In genomic region chr19:47909387-47910116, GRCm38 (mm10) we compare ENCODE assay signal across 8 mouse cellular contexts. TPM values are rescaled to one million over a fixed set of nuclear protein-coding genes. Genes with fewer than 3 reads are reported as not detected.
A peak's percentile ranks its signal among the peaks of the same experiment; 100 is the strongest.
DNase-seq lines count a peak whose midpoint lies in the region; ATAC-seq and TF ChIP-seq lines count a peak whose summit lies in the region.

No protein-coding gene starts in this region.

- peak; percentile 85 for ATAC-seq in hindbrain, embryonic 16.5 days
- peak; percentile 59 for ATAC-seq in lung, embryonic 14.5 days (ENCODE audit: insufficient read depth)

- no peaks in the 10 kb centered on the region for H3K9me3 ChIP-seq in hindbrain, embryonic 16.5 days (ENCODE audit: control insufficient read depth, low read length)
- H3K9me3 ChIP-seq in lung, embryonic 14.5 days (ENCODE audit: low read depth, low read length) = no peaks in the 10 kb centered on the region

- peak; percentile 51 to 60 for DNase-seq in lung, adult 18-20 months
- no peak for DNase-seq in lung, postnatal 25 days (ENCODE audit: low spot score)
- peak; percentile 78 for DNase-seq in embryo, embryonic 9.5 days (ENCODE audit: extremely low spot score)
- DNase-seq in lung, embryonic 14.5 days = peak; percentile 71
- DNase-seq in retina, postnatal 1 day = peak; percentile 86
- DNase-seq in left cerebral cortex, adult 2 months (ENCODE audit: extremely low spot score in 1 of 2, low spot score in 2 of 2) = no peak
- DNase-seq in gastrocnemius, adult 8-10 months (ENCODE audit: low spot score in 2 of 2) = no peak

- H3K9ac ChIP-seq in hindbrain, embryonic 16.5 days (ENCODE audit: low read depth, low read length) = peak overlapping the region; percentile 61
- H3K9ac ChIP-seq in lung, embryonic 14.5 days = peak overlapping the region; percentile 40

- intact Hi-C loops in left cerebral cortex, adult 2 months (cut with DNase I) = no loop called here

- peaks cover 11% of the 10 kb centered on the region for H3K4me1 ChIP-seq in hindbrain, embryonic 16.5 days (ENCODE audit: control insufficient read depth, insufficient read depth, low read depth, low read length)
- peaks cover 12% of the 10 kb centered on the region; the same call in 1 of the 2 replicates for H3K4me1 ChIP-seq in lung, embryonic 14.5 days (ENCODE audit: insufficient read depth)

- no peaks in the 10 kb centered on the region for H3K36me3 ChIP-seq in hindbrain, embryonic 16.5 days (ENCODE audit: control insufficient read depth, insufficient read depth, low read length)
- H3K36me3 ChIP-seq in lung, embryonic 14.5 days (ENCODE audit: insufficient read depth) = peaks cover 3% of the 10 kb centered on the region; the same call in 1 of the 2 replicates

- peak overlapping the region; percentile 76 for H3K27ac ChIP-seq in hindbrain, embryonic 16.5 days (ENCODE audit: low read depth, low read length)
- peak overlapping the region; percentile 67 for H3K27ac ChIP-seq in lung, embryonic 14.5 days (ENCODE audit: low read depth)
- H3K27ac ChIP-seq in left cerebral cortex, adult 2 months = no peak overlapping the region

- 1% methylated on average over 9 of the region's 10 CpGs for WGBS in hindbrain, embryonic 16.5 days
- WGBS in lung, embryonic 14.5 days = 4% methylated on average over 10 of the region's 10 CpGs

- H3K4me2 ChIP-seq in hindbrain, embryonic 16.5 days (ENCODE audit: low read length) = peak overlapping the region; percentile 55
- peak overlapping the region; percentile 57 for H3K4me2 ChIP-seq in lung, embryonic 14.5 days

- peak overlapping the region; percentile 31 for H3K4me3 ChIP-seq in hindbrain, embryonic 16.5 days (ENCODE audit: low read length)
- H3K4me3 ChIP-seq in lung, embryonic 14.5 days (ENCODE audit: low read depth, low read length) = peak overlapping the region; percentile 23
- H3K4me3 ChIP-seq in left cerebral cortex, adult 2 months = no peak overlapping the region

- no peaks in the 10 kb centered on the region for H3K27me3 ChIP-seq in hindbrain, embryonic 16.5 days (replicated peaks; ENCODE audit: control insufficient read depth, insufficient read depth, low read length)
- H3K27me3 ChIP-seq in lung, embryonic 14.5 days (ENCODE audit: insufficient read depth, low read length) = no peaks in the 10 kb centered on the region

- TF ChIP-seq CTCF in lung, embryonic 14.5 days (IDR thresholded peaks at IDR 0.05; ENCODE audit: low read depth) = 0 out of 2 replicates have a peak, but pooled peaks have one; percentile 10
- TF ChIP-seq CTCF in left cerebral cortex, adult 2 months (IDR thresholded peaks at IDR 0.05) = no peak

RNA-seq across cellular contexts. Expression of gene Cfap43, which starts 9.5 kb away (rescaled TPM):
- polyA plus RNA-seq in hindbrain, embryonic 16.5 days (2015; fragmentation: Nextera tagmentation; extraction: Ambion mirVana) = 2.9 and 3.0 TPM in 2 replicates
- 0.14 and 0.15 TPM in 2 replicates for polyA plus RNA-seq in lung, embryonic 14.5 days (2014; fragmentation: Nextera tagmentation; extraction: Ambion mirVana)
- under 1 TPM; 0.30 to 0.66 TPM for total RNA-seq in left cerebral cortex, adult 2 months (2021)
- total RNA-seq in gastrocnemius, adult 8-10 months (2022) = not detected

RNA-seq across cellular contexts. Expression of gene Itprip, which starts 9.5 kb away (rescaled TPM):
- 4.4 and 4.9 TPM in 2 replicates for polyA plus RNA-seq in hindbrain, embryonic 16.5 days (2015; fragmentation: Nextera tagmentation; extraction: Ambion mirVana)
- 14.7 and 15.2 TPM in 2 replicates for polyA plus RNA-seq in lung, embryonic 14.5 days (2014; fragmentation: Nextera tagmentation; extraction: Ambion mirVana)
- 1 to 10 TPM in 1 of 2 experiments, under 1 TPM in 1; 0.95 to 1.5 TPM for total RNA-seq in left cerebral cortex, adult 2 months (2021)
- total RNA-seq in gastrocnemius, adult 8-10 months (2022) = 1 to 10 TPM in 1 of 4 experiments, under 1 TPM in 3; 0.27 to 1.0 (median 0.48) TPM

RNA-seq across cellular contexts. Expression of gene Cfap58, which starts 27.9 kb away (rescaled TPM):
- polyA plus RNA-seq in hindbrain, embryonic 16.5 days (2015; fragmentation: Nextera tagmentation; extraction: Ambion mirVana) = 0.60 and 0.88 TPM in 2 replicates
- 0.14 TPM in 1 of 2 replicates, not detected in the other for polyA plus RNA-seq in lung, embryonic 14.5 days (2014; fragmentation: Nextera tagmentation; extraction: Ambion mirVana)
- under 1 TPM; 0.27 to 0.30 TPM for total RNA-seq in left cerebral cortex, adult 2 months (2021)
- not detected for total RNA-seq in gastrocnemius, adult 8-10 months (2022)

RNA-seq across cellular contexts. Expression of gene Gsto2, which starts 44.2 kb away (rescaled TPM):
- 1.2 and 1.4 TPM in 2 replicates for polyA plus RNA-seq in hindbrain, embryonic 16.5 days (2015; fragmentation: Nextera tagmentation; extraction: Ambion mirVana)
- 0.72 and 1.4 TPM in 2 replicates for polyA plus RNA-seq in lung, embryonic 14.5 days (2014; fragmentation: Nextera tagmentation; extraction: Ambion mirVana)
- total RNA-seq in left cerebral cortex, adult 2 months (2021) = 1 to 10 TPM; 1.4 to 2.2 TPM
- total RNA-seq in gastrocnemius, adult 8-10 months (2022) = under 1 TPM; 0.34 to 0.58 (median 0.42) TPM

RNA-seq across cellular contexts. Expression of gene Gsto1, which starts 54.8 kb away (rescaled TPM):
- 136 and 148 TPM in 2 replicates for polyA plus RNA-seq in hindbrain, embryonic 16.5 days (2015; fragmentation: Nextera tagmentation; extraction: Ambion mirVana)
- polyA plus RNA-seq in lung, embryonic 14.5 days (2014; fragmentation: Nextera tagmentation; extraction: Ambion mirVana) = 80.5 and 80.6 TPM in 2 replicates
- total RNA-seq in left cerebral cortex, adult 2 months (2021) = 10 to 100 TPM; 44.1 to 45.2 TPM
- total RNA-seq in gastrocnemius, adult 8-10 months (2022) = 10 to 100 TPM; 50.1 to 55.4 (median 51.9) TPM

Comparison
In these comparisons a context has a peak if more than half of its experiments do, and no peak if none do; other contexts are left out.
1. DNase-seq: peak in lung, adult 18-20 months (2 of 2), embryo, embryonic 9.5 days (single experiment), lung, embryonic 14.5 days (single experiment) and retina, postnatal 1 day (single experiment); none in lung, postnatal 25 days (single experiment), left cerebral cortex, adult 2 months (0 of 2) and gastrocnemius, adult 8-10 months (0 of 2).